Mouse (Mus musculus) ovary, postnatal 36 days (tissue): ENCODE data around the gene Zfp512b.

Source experiments
- DNase-seq: peaks from one replicate; pipeline ENCODE4 v3.0.0; 2022; ENCODE audit warnings: low spot score, mixed read lengths

The Zfp512b gene

GRCm38 (mm10) chr2:181572921-181573920 is 19.4 kb downstream of the Zfp512b start:
- DNase-seq, result no peak

GRCm38 (mm10) chr2:181571941-181572670 is 20.5 kb downstream of the Zfp512b start:
- no peak for DNase-seq

GRCm38 (mm10) chr2:181570921-181571595 is 21.5 kb downstream of the Zfp512b start:
- no peak for DNase-seq

DNA sequence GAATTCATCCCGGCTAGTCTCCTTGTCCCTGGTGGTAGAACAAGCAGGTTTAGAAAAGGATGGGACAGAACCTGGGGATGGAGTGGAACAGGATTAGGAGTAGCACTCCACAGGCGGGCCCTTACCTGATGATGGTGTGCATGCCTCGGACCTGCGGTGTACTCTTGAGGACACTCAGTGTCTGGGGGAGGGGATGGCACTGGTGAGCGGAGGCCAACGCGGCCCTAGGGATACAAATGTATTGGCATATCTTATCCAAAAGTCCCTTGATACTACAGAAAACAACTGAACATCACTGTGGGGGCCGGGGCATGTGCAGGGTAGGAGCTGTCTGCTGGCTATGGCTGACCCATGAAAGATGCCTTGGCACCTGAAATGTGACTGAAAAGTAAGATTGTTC is 22.2 kb downstream of the Zfp512b start:
- no peak for DNase-seq

GRCm38 (mm10) chr2:181569856-181570255 is 22.7 kb downstream of the Zfp512b start:
- DNase-seq, result no peak

DNA sequence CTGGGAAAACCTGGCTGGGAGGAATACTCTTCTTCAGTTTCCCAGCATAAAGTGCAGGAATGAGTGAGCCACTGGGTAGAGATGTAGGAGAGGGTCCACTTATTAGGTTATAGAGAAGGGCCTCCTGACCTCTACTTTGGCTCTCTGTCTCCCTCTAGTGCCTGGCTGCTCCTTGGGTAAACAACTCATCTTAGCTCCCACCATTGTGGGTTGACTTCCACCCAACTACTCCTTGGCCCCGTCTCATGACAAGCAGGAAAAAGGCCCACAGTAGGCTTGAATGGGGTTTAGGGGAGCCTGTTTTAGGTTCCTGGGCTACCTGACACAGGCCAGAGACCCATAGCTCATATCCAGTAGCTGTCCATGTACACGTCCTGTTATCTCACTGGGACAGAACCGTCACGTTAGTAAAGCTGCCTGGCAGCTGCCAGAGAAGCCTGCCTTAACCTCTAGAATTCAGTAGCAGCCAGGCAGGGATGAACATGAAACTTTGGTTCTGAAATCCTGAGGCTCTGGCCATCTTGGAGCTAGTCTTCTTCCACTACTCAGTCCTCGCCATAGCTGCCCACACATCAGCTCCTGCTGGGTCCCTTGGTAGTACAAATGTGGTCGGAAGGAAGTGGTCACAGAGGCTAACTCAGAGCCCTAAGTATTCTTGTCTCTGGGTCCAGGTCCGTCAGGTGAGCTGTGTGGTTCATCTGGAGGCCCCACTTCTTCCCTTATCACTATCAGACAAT is 24.2 kb downstream of the Zfp512b start:
- no peak for DNase-seq

GRCm38 (mm10) chr2:181567338-181567737 is 25.3 kb downstream of the Zfp512b start:
- DNase-seq, result no peak

DNA sequence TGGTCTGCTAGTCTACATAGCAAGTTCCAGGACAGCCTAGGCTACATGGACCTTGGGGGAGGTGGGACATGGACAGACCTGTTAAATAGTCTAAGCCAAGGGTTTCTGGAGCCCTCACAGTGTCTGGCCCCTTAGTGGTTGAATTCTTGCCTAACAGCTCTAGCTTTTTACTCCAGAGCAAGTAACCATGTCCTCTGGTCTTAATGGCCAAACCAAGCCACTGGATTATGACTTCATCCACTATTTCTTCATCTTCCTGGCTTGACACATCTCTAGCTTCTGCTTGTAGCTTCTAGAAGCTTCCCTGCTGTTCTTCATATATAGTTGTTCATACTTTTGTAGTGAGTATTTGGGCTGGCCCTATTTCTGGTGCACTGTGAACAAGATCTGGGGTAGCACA is 38.8 kb downstream of the Zfp512b start:
- DNase-seq, result no peak

DNA sequence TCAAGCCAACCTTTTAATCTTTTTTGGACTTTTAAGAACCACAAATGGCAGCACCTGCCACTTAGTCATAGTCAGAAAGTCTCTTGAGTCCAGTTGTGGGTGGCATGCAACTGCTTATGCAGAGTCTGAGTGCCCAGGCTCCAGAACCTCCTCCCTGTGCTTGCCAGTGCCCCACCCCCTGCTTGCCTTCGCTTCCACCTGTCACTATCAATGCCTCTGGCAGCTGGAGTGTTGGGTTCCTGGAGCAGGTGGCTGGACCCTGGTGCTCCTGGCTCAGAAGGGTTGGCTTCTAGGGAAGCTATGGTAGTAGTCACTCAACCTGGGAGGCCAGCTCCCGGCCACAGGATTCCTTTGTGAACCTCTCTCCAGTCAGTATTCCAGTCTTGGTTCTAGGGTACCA is 42.4 kb downstream of the Zfp512b start:
- DNase-seq, result no peak

DNA sequence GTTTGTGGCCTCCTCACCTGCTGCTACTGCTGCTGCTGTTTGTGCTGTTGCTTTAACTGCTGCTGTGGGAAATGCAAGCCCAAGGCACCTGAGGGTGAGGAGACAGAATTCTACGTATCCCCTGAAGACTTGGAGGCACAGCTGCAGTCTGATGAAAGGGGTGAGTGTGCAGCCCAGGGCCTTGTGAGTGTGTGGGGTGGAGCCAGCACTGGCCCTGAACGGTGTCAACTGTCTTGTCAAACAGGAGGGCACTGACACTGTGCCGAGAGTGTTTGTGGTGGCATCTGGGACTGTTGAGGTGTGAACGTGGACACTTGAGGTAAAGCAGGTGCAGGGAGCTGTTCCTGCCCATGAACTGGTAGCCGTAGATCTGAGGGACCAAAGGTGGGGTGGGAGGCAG is 43.9 kb downstream of the Zfp512b start:
- DNase-seq, result no peak

- DNase-seq, result no peak
Measured at GRCm38 (mm10) chr2:181548227-181548626, 44.4 kb downstream of the Zfp512b start.

DNA sequence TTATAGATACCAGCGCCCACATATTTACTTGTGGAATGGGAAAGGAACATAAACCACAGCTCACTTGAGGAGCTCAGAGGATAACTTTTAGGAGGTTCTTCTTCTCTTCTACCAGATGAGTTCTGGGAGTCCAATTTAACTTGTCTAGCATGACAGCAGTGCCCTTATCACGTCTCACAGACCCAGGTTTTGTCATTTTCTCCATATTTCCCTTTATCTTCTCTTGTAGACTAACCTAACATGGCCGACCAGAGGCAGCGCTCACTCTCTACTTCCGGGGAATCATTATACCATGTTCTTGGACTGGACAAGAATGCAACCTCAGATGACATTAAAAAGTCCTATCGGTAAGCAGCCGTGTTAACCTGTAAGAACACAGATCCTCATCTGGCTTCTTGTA is 46.5 kb downstream of the Zfp512b start:
- no peak for DNase-seq

DNA sequence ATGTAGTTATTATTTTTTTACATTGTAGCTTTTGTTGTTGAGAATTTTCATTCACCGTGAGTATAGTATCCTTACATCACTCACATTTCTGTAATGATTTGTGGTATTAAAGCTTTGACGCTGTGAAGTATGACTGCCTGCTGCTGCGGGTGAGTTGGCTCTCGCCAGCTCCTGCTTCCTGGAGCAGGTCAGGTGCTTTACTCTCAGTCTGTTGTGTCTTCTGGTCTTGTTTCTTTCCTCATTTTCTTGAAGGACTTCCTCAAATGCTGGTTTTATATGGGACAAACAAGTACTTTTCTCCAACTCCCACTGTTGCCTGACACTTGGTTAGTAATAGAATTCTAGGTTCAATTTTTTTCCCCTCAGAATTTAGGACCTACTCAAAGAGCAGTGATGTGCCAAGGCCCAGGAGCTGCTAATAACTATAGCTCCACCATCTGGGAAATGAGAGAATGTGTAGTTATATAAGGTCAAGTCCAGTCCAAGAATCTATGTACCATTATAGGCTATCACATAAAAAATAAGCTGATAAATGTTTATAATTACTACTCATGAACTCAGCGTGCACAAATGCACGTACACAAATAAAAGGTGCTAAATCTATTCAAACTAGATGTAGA is 50.7 kb downstream of the Zfp512b start:
- DNase-seq, result no peak

DNA sequence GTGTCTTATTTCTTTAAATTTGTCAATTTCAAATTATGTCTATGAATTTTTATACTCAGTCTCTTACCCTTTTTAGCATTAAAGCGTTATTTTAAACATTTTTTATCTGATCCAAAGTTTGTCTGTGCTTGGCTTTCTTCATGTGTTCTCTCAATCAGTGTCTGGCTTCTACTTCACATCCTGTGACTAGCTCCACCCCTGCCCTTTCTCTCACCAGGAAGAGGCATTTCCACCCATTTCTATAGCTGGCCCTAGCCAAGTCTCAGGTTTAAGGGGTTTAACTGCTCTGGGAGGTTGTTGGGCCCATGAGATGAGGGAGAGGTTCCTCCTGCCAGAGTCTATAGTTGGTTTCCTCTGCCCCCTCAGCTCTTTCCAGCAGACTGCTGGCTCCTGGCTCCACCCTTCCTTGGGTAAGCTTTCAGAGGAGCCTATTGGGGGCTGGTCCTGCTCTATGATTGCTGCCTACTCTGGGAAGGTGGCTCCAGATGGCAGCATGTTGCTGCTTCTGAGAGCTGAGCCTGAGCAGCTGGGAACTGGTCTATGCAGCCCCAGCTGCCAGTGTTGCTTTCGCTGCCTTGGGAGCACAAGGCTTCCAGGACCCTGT is 55.1 kb downstream of the Zfp512b start:
- DNase-seq, result no peak

- no peak for DNase-seq
Measured at GRCm38 (mm10) chr2:181536410-181536809, 56.2 kb downstream of the Zfp512b start.

- DNase-seq, result no peak
Measured at GRCm38 (mm10) chr2:181532589-181532988, 60.0 kb downstream of the Zfp512b start.
